Mouse (Mus musculus): Measurements from ENCODE around the gene Ccnd3.
A peak's percentile ranks its signal among the peaks of the same experiment; 100 is the strongest.

Gene Ccnd3

GRCm38 (mm10) chr17:47504941-47505346, at the start of gene Ccnd3:
TSS of gene Ccnd3 (plus strand) at chr17:47505051.
- no peak for DNase-seq

- DNase-seq = no peak
Measured at GRCm38 (mm10) chr17:47458310-47458709, 46.5 kb upstream of the Ccnd3 start.

- DNase-seq = no peak
Measured at GRCm38 (mm10) chr17:47458936-47459335, 45.9 kb upstream of the Ccnd3 start.

GRCm38 (mm10) chr17:47459341-47459919, 45.4 kb upstream of the Ccnd3 start:
- no peak for DNase-seq

- no peak for DNase-seq
Measured at GRCm38 (mm10) chr17:47461688-47462087, 43.2 kb upstream of the Ccnd3 start.

GRCm38 (mm10) chr17:47462209-47462608, 42.6 kb upstream of the Ccnd3 start:
- no peak for DNase-seq

GRCm38 (mm10) chr17:47462728-47463388, 42.0 kb upstream of the Ccnd3 start:
- DNase-seq = no peak

GRCm38 (mm10) chr17:47464248-47464965, 40.4 kb upstream of the Ccnd3 start:
- no peak for DNase-seq

- DNase-seq = no peak
Measured at GRCm38 (mm10) chr17:47465016-47465415, 39.8 kb upstream of the Ccnd3 start.

- no peak for DNase-seq
Measured at GRCm38 (mm10) chr17:47466284-47466683, 38.6 kb upstream of the Ccnd3 start.

GRCm38 (mm10) chr17:47467659-47468058, 37.2 kb upstream of the Ccnd3 start:
- DNase-seq = no peak

GRCm38 (mm10) chr17:47468063-47468462, 36.8 kb upstream of the Ccnd3 start:
- no peak for DNase-seq

- no peak for DNase-seq
Measured at GRCm38 (mm10) chr17:47468466-47468865, 36.4 kb upstream of the Ccnd3 start.

GRCm38 (mm10) chr17:47469642-47470041, 35.2 kb upstream of the Ccnd3 start:
- peak; percentile 20 for DNase-seq

GRCm38 (mm10) chr17:47470121-47470520, 34.7 kb upstream of the Ccnd3 start:
- DNase-seq = peak; percentile 66

GRCm38 (mm10) chr17:47470686-47471085, 34.2 kb upstream of the Ccnd3 start:
- peak; percentile 69 for DNase-seq

- DNase-seq = no peak
Measured at GRCm38 (mm10) chr17:47472435-47473350, 32.2 kb upstream of the Ccnd3 start.

GRCm38 (mm10) chr17:47473434-47473974, 31.3 kb upstream of the Ccnd3 start:
- peak; percentile 28 for DNase-seq

- DNase-seq = no peak
Measured at GRCm38 (mm10) chr17:47474250-47474649, 30.6 kb upstream of the Ccnd3 start.

GRCm38 (mm10) chr17:47475181-47475580, 29.7 kb upstream of the Ccnd3 start:
- DNase-seq = no peak

- no peak for DNase-seq
Measured at GRCm38 (mm10) chr17:47475714-47476113, 29.1 kb upstream of the Ccnd3 start.

GRCm38 (mm10) chr17:47479887-47480286, 25.0 kb upstream of the Ccnd3 start:
- DNase-seq = no peak

GRCm38 (mm10) chr17:47482401-47482800, 22.4 kb upstream of the Ccnd3 start:
- no peak for DNase-seq
